Mouse (Mus musculus): ENCODE measurements around the gene Olfr692. TPM values are rescaled to one million over a fixed set of nuclear protein-coding genes. Genes with fewer than 3 reads are reported as not detected.
"Not testable (repeated sequence)": the region's sequence is repeated elsewhere in the genome, so short reads cannot be mapped to it uniquely, and the experiment has no call there.

The Olfr692 gene
- total RNA-seq (2014; fragmentation: Nextera tagmentation) (not detected in 2 replicates), total RNA-seq (2017) (not detected in 2 replicates)

- no peak for ATAC-seq (replicated peaks; ENCODE audit: poor library complexity, severe bottlenecking)
Observed at GRCm38 (mm10) chr7:105367930-105368329, at the start of gene Olfr692. Gene Olfr692, plus strand, starts transcription at chr7:105368230.

GRCm38 (mm10) chr7:105325302-105325701 lies 42.7 kb upstream of the Olfr692 start:
- ATAC-seq (replicated peaks; ENCODE audit: poor library complexity, severe bottlenecking), result no peak

- no peak for ATAC-seq (replicated peaks; ENCODE audit: poor library complexity, severe bottlenecking)
Observed at GRCm38 (mm10) chr7:105334004-105334403, 34.0 kb upstream of the Olfr692 start, which contains the start of gene Olfr690. Gene Olfr690, minus strand, starts transcription at chr7:105334104.

GRCm38 (mm10) chr7:105342170-105342569 lies 25.9 kb upstream of the Olfr692 start, which contains the start of gene Olfr691:
Gene Olfr691, minus strand, starts transcription at chr7:105342270.
- ATAC-seq (replicated peaks; ENCODE audit: poor library complexity, severe bottlenecking), result no peak

- no peak for ATAC-seq (replicated peaks; ENCODE audit: poor library complexity, severe bottlenecking)
Observed at GRCm38 (mm10) chr7:105342752-105343151, 25.3 kb upstream of the Olfr692 start.

GRCm38 (mm10) chr7:105356064-105356463 lies 12.0 kb upstream of the Olfr692 start:
- ATAC-seq (replicated peaks; ENCODE audit: poor library complexity, severe bottlenecking), result not testable (repeated sequence)

- ATAC-seq (replicated peaks; ENCODE audit: poor library complexity, severe bottlenecking), result not testable (repeated sequence)
Observed at GRCm38 (mm10) chr7:105356487-105356886, 11.5 kb upstream of the Olfr692 start.

GRCm38 (mm10) chr7:105361713-105362112 lies 6.3 kb upstream of the Olfr692 start:
- no peak for ATAC-seq (replicated peaks; ENCODE audit: poor library complexity, severe bottlenecking)

- peak; percentile 57 for ATAC-seq (replicated peaks; ENCODE audit: poor library complexity, severe bottlenecking)
Observed at GRCm38 (mm10) chr7:105367268-105367667, 762 bp upstream of the Olfr692 start.

- no peak for ATAC-seq (replicated peaks; ENCODE audit: poor library complexity, severe bottlenecking)
Observed at GRCm38 (mm10) chr7:105368521-105368920, 491 bp downstream of the Olfr692 start.

GRCm38 (mm10) chr7:105372912-105373311 lies 4.9 kb downstream of the Olfr692 start:
- peak; percentile 92 for ATAC-seq (replicated peaks; ENCODE audit: poor library complexity, severe bottlenecking)

GRCm38 (mm10) chr7:105373509-105373908 lies 5.5 kb downstream of the Olfr692 start:
- no peak for ATAC-seq (replicated peaks; ENCODE audit: poor library complexity, severe bottlenecking)

GRCm38 (mm10) chr7:105373976-105374375 lies 5.9 kb downstream of the Olfr692 start:
- no peak for ATAC-seq (replicated peaks; ENCODE audit: poor library complexity, severe bottlenecking)

GRCm38 (mm10) chr7:105374866-105375265 lies 6.8 kb downstream of the Olfr692 start, which contains the start of gene Gm5901:
Gene Gm5901, plus strand, starts transcription at chr7:105375038.
- no peak for ATAC-seq (replicated peaks; ENCODE audit: poor library complexity, severe bottlenecking)

GRCm38 (mm10) chr7:105380329-105380728 lies 12.3 kb downstream of the Olfr692 start:
- peak; percentile 82 for ATAC-seq (replicated peaks; ENCODE audit: poor library complexity, severe bottlenecking)

- ATAC-seq (replicated peaks; ENCODE audit: poor library complexity, severe bottlenecking), result peak; percentile 77
Observed at GRCm38 (mm10) chr7:105387696-105388095, 19.7 kb downstream of the Olfr692 start.

GRCm38 (mm10) chr7:105390236-105390635 lies 22.2 kb downstream of the Olfr692 start:
- peak; percentile 75 for ATAC-seq (replicated peaks; ENCODE audit: poor library complexity, severe bottlenecking)

- no peak for ATAC-seq (replicated peaks; ENCODE audit: poor library complexity, severe bottlenecking)
Observed at GRCm38 (mm10) chr7:105394606-105395005, 26.6 kb downstream of the Olfr692 start.

GRCm38 (mm10) chr7:105395131-105395820 lies 27.2 kb downstream of the Olfr692 start:
- no peak for ATAC-seq (replicated peaks; ENCODE audit: poor library complexity, severe bottlenecking)

- ATAC-seq (replicated peaks; ENCODE audit: poor library complexity, severe bottlenecking), result no peak
Observed at GRCm38 (mm10) chr7:105396126-105396525, 28.1 kb downstream of the Olfr692 start.

GRCm38 (mm10) chr7:105399058-105399934 lies 31.3 kb downstream of the Olfr692 start:
- ATAC-seq (replicated peaks; ENCODE audit: poor library complexity, severe bottlenecking), result peak; percentile 56
